Mouse (Mus musculus) lung, embryonic 15.5 days (tissue): Measurements from ENCODE around the gene Hnrnph1. TPM values are rescaled to one million over a fixed set of nuclear protein-coding genes. Genes with fewer than 3 reads are reported as not detected.

Experiments used
- ATAC-seq: fragments of 200-750 bp; cut with Nextera tagmentation; 2 replicates; pipeline ENCODE4 v1.8.0; 2017; ENCODE audit warnings: moderate number of reproducible peaks, borderline replicate concordance; ENCODE audit not compliant: low FRiP score, low TSS enrichment; ENCODE audit errors: extremely low read depth
- H3K27ac ChIP-seq: fragments of 300-500 bp; sonication (generic); 2 replicates; pipeline ENCODE4 v1.5.1; 2015; ENCODE audit warnings: moderate library complexity, mild to moderate bottlenecking, inconsistent platforms
- H3K27me3 ChIP-seq: fragments of 300-500 bp; sonication (generic); 2 replicates; pipeline ENCODE4 v1.6.1; 2015; ENCODE audit warnings: inconsistent platforms
- H3K36me3 ChIP-seq: fragments of 300-500 bp; sonication (generic); 2 replicates; pipeline ENCODE4 v1.6.1; 2015; ENCODE audit warnings: inconsistent platforms
- H3K4me1 ChIP-seq: fragments of 300-500 bp; sonication (generic); 2 replicates; pipeline ENCODE4 v1.6.1; 2015; ENCODE audit warnings: inconsistent platforms
- H3K4me2 ChIP-seq: fragments of 300-500 bp; sonication (generic); 2 replicates; pipeline ENCODE4 v1.6.1; 2015; ENCODE audit warnings: inconsistent platforms, mild to moderate bottlenecking, moderate library complexity
- H3K4me3 ChIP-seq: fragments of 300-500 bp; sonication (generic); 2 replicates; pipeline ENCODE4 v1.5.1; 2015; ENCODE audit warnings: mild to moderate bottlenecking, inconsistent platforms
- H3K9ac ChIP-seq: fragments of 300-500 bp; sonication (generic); 2 replicates; pipeline ENCODE4 v1.6.1; 2015; ENCODE audit warnings: inconsistent platforms
- H3K9me3 ChIP-seq: fragments of 300-500 bp; sonication (generic); 2 replicates; pipeline ENCODE4 v1.6.1; 2016; ENCODE audit warnings: inconsistent platforms
- WGBS: fragments of 180-500 bp; shearing (Covaris S2); methylation state at CpG from one replicate; pipeline ENCODE4 v1.1.7; 2015; 5-methylcytosine and 5-hydroxymethylcytosine counted together
- polyA plus RNA-seq: library from polyadenylated mRNA; unstranded; fragments of >200 nt; fragmentation: Nextera tagmentation; extraction: Ambion mirVana; gene quantifications from 2 replicates; pipeline ENCODE4 v1.2.1, GENCODE M21; 2015

Hnrnph1 gene
- polyA plus RNA-seq, 1 experiment from 2014 or later = 489 TPM

- H3K9me3 ChIP-seq = no peaks in the 10 kb centered on the region
- ATAC-seq = 0 out of 2 replicates have a peak, but pooled peaks have one; percentile 26
- WGBS = 78% methylated on average over 4 of the region's 4 CpGs
- no peak overlapping the region for H3K4me2 ChIP-seq
- H3K9ac ChIP-seq = no peak overlapping the region
- H3K27me3 ChIP-seq = no peaks in the 10 kb centered on the region
- no peak overlapping the region for H3K27ac ChIP-seq
- peaks cover 38% of the 10 kb centered on the region for H3K36me3 ChIP-seq
- no peaks in the 10 kb centered on the region for H3K4me1 ChIP-seq
- H3K4me3 ChIP-seq = no peak overlapping the region
Measured at GRCm38 (mm10) chr11:50391272-50391960, 14.6 kb downstream of the Hnrnph1 start.

GRCm38 (mm10) chr11:50393306-50393705 lies 16.5 kb downstream of the Hnrnph1 start:
- Histone ChIP-seq H3K4me3 (no peak overlapping the region), H3K4me1 (no peaks in the 10 kb centered on the region), H3K9ac (no peak overlapping the region), H3K9me3 (no peaks in the 10 kb centered on the region), H3K36me3 (peaks cover 32% of the 10 kb centered on the region), H3K27me3 (no peaks in the 10 kb centered on the region), H3K27ac (no peak overlapping the region), H3K4me2 (no peak overlapping the region)
- 82% methylated on average over 6 of the region's 6 CpGs for WGBS
- ATAC-seq = no peak

GRCm38 (mm10) chr11:50394731-50395130 lies 17.9 kb downstream of the Hnrnph1 start:
- H3K9me3 ChIP-seq = no peaks in the 10 kb centered on the region
- no peak overlapping the region for H3K27ac ChIP-seq
- 89% methylated on average over 7 of the region's 7 CpGs for WGBS
- H3K36me3 ChIP-seq = peaks cover 28% of the 10 kb centered on the region
- H3K4me1 ChIP-seq = no peaks in the 10 kb centered on the region
- no peak for ATAC-seq
- no peaks in the 10 kb centered on the region for H3K27me3 ChIP-seq
- no peak overlapping the region for H3K4me3 ChIP-seq
- no peak overlapping the region for H3K4me2 ChIP-seq
- no peak overlapping the region for H3K9ac ChIP-seq

- Histone ChIP-seq H3K9me3 (no peaks in the 10 kb centered on the region), H3K27me3 (no peaks in the 10 kb centered on the region), H3K9ac (no peak overlapping the region), H3K4me1 (no peaks in the 10 kb centered on the region), H3K4me2 (no peak overlapping the region), H3K36me3 (peaks cover 34% of the 10 kb centered on the region), H3K4me3 (no peak overlapping the region), H3K27ac (no peak overlapping the region)
- no peak for ATAC-seq
- 63% methylated on average over 11 of the region's 11 CpGs for WGBS
Measured at GRCm38 (mm10) chr11:50396766-50397307, 20.0 kb downstream of the Hnrnph1 start.

GRCm38 (mm10) chr11:50397316-50397715 lies 20.5 kb downstream of the Hnrnph1 start:
- Histone ChIP-seq H3K9me3 (no peaks in the 10 kb centered on the region), H3K4me2 (no peak overlapping the region), H3K36me3 (peaks cover 34% of the 10 kb centered on the region), H3K27me3 (no peaks in the 10 kb centered on the region), H3K27ac (no peak overlapping the region), H3K9ac (no peak overlapping the region), H3K4me3 (no peak overlapping the region), H3K4me1 (no peaks in the 10 kb centered on the region)
- no peak for ATAC-seq
- 75% methylated on average over 9 of the region's 9 CpGs for WGBS

GRCm38 (mm10) chr11:50398803-50399202 lies 22.0 kb downstream of the Hnrnph1 start:
- Histone ChIP-seq H3K36me3 (peaks cover 33% of the 10 kb centered on the region), H3K27ac (no peak overlapping the region), H3K9me3 (no peaks in the 10 kb centered on the region), H3K9ac (no peak overlapping the region), H3K4me2 (no peak overlapping the region), H3K4me3 (no peak overlapping the region), H3K27me3 (no peaks in the 10 kb centered on the region), H3K4me1 (no peaks in the 10 kb centered on the region)
- no peak for ATAC-seq
- 81% methylated on average over 13 of the region's 13 CpGs for WGBS

GRCm38 (mm10) chr11:50402481-50402880 lies 25.7 kb downstream of the Hnrnph1 start:
- H3K36me3 ChIP-seq = peaks cover 27% of the 10 kb centered on the region
- no peaks in the 10 kb centered on the region for H3K9me3 ChIP-seq
- no peak overlapping the region for H3K27ac ChIP-seq
- no peaks in the 10 kb centered on the region for H3K27me3 ChIP-seq
- H3K4me2 ChIP-seq = no peak overlapping the region
- no peak for ATAC-seq
- 94% methylated on average over 3 of the region's 3 CpGs for WGBS
- no peak overlapping the region for H3K9ac ChIP-seq
- H3K4me1 ChIP-seq = no peaks in the 10 kb centered on the region
- no peak overlapping the region for H3K4me3 ChIP-seq

- no peaks in the 10 kb centered on the region for H3K9me3 ChIP-seq
- H3K27ac ChIP-seq = no peak overlapping the region
- H3K4me1 ChIP-seq = no peaks in the 10 kb centered on the region
- ATAC-seq = peak; percentile 62
- no peak overlapping the region for H3K4me2 ChIP-seq
- peaks cover 21% of the 10 kb centered on the region for H3K36me3 ChIP-seq
- H3K27me3 ChIP-seq = no peaks in the 10 kb centered on the region
- 66% methylated on average over 10 of the region's 10 CpGs for WGBS
- H3K4me3 ChIP-seq = no peak overlapping the region
- no peak overlapping the region for H3K9ac ChIP-seq
Measured at GRCm38 (mm10) chr11:50403367-50404014, 26.7 kb downstream of the Hnrnph1 start.

GRCm38 (mm10) chr11:50407235-50407634 lies 30.4 kb downstream of the Hnrnph1 start:
- no peak overlapping the region for H3K4me2 ChIP-seq
- WGBS = 55% methylated on average over 6 of the region's 6 CpGs
- peaks cover 3% of the 10 kb centered on the region; the same call in 1 of the 2 replicates for H3K36me3 ChIP-seq
- no peaks in the 10 kb centered on the region for H3K27me3 ChIP-seq
- no peaks in the 10 kb centered on the region for H3K9me3 ChIP-seq
- no peak overlapping the region for H3K9ac ChIP-seq
- no peak for ATAC-seq
- no peak overlapping the region for H3K4me3 ChIP-seq
- no peak overlapping the region for H3K27ac ChIP-seq
- H3K4me1 ChIP-seq = no peaks in the 10 kb centered on the region

GRCm38 (mm10) chr11:50415563-50416241 lies 38.9 kb downstream of the Hnrnph1 start:
- 92% methylated on average over 6 of the region's 6 CpGs for WGBS
- no peaks in the 10 kb centered on the region for H3K9me3 ChIP-seq
- no peak overlapping the region for H3K27ac ChIP-seq
- no peaks in the 10 kb centered on the region for H3K27me3 ChIP-seq
- no peak for ATAC-seq
- peaks cover 16% of the 10 kb centered on the region; the same call in 1 of the 2 replicates for H3K36me3 ChIP-seq
- no peak overlapping the region for H3K4me3 ChIP-seq
- no peaks in the 10 kb centered on the region for H3K4me1 ChIP-seq
- no peak overlapping the region for H3K9ac ChIP-seq
- no peak overlapping the region for H3K4me2 ChIP-seq

- Histone ChIP-seq H3K9ac (no peak overlapping the region), H3K9me3 (no peaks in the 10 kb centered on the region), H3K4me1 (peaks cover 9% of the 10 kb centered on the region; the same call in 1 of the 2 replicates), H3K4me3 (no peak overlapping the region), H3K4me2 (no peak overlapping the region), H3K27ac (no peak overlapping the region), H3K36me3 (peaks cover 16% of the 10 kb centered on the region; the same call in 1 of the 2 replicates), H3K27me3 (no peaks in the 10 kb centered on the region)
- WGBS = 57% methylated on average over 2 of the region's 2 CpGs
- ATAC-seq = no peak
Measured at GRCm38 (mm10) chr11:50417856-50418255, 41.1 kb downstream of the Hnrnph1 start.
